ENCODE assay signal across 8 mouse cellular contexts in genomic region chr1:187031796-187032195, GRCm38 (mm10).
DNase-seq lines count a peak whose midpoint lies in the region; ATAC-seq and TF ChIP-seq lines count a peak whose summit lies in the region.

No protein-coding gene starts in this region.

- H3K36me3 ChIP-seq in hindbrain, embryonic 11.5 days (ENCODE audit: control insufficient read depth, insufficient read depth, low read length) = no peaks in the 10 kb centered on the region
- H3K36me3 ChIP-seq in hindbrain, embryonic 16.5 days (ENCODE audit: control insufficient read depth, insufficient read depth, low read length) = no peaks in the 10 kb centered on the region
- H3K36me3 ChIP-seq in E14TG2a.4 (ENCODE audit: insufficient read depth, low read length) = no peaks in the 10 kb centered on the region
- no peaks in the 10 kb centered on the region for H3K36me3 ChIP-seq in forebrain, embryonic 14.5 days (ENCODE audit: control insufficient read depth, insufficient read depth, low read length)

- H3K27ac ChIP-seq in hindbrain, embryonic 11.5 days (ENCODE audit: low read depth, low read length) = no peak overlapping the region
- H3K27ac ChIP-seq in hindbrain, embryonic 16.5 days (ENCODE audit: low read depth, low read length) = no peak overlapping the region
- no peak overlapping the region for H3K27ac ChIP-seq in forebrain, embryonic 14.5 days (ENCODE audit: low read depth, low read length)

- H3K4me3 ChIP-seq in hindbrain, embryonic 11.5 days (ENCODE audit: low read depth, low read length) = no peak overlapping the region
- no peak overlapping the region for H3K4me3 ChIP-seq in hindbrain, embryonic 16.5 days (ENCODE audit: low read length)
- no peak overlapping the region for H3K4me3 ChIP-seq in E14TG2a.4 (replicated peaks; ENCODE audit: low read length)
- no peak overlapping the region for H3K4me3 ChIP-seq in forebrain, embryonic 14.5 days (ENCODE audit: low read depth, low read length)

- TF ChIP-seq CTCF in E14TG2a.4 (conservative IDR thresholded peaks at IDR 0.05; ENCODE audit: low read length) = peak; percentile 86

- no peak overlapping the region for H3K9ac ChIP-seq in hindbrain, embryonic 11.5 days (ENCODE audit: low read depth, low read length)
- no peak overlapping the region for H3K9ac ChIP-seq in hindbrain, embryonic 16.5 days (ENCODE audit: low read depth, low read length)
- no peak overlapping the region for H3K9ac ChIP-seq in forebrain, embryonic 14.5 days (ENCODE audit: low read length)

- no peak for ATAC-seq in hindbrain, embryonic 11.5 days (ENCODE audit: low FRiP score)
- ATAC-seq in hindbrain, embryonic 16.5 days = no peak
- ATAC-seq in forebrain, embryonic 14.5 days = no peak
- ATAC-seq in megakaryocyte, adult 5-6 weeks (ENCODE audit: poor library complexity, severe bottlenecking) = peak; percentile 82
- ATAC-seq in erythroid progenitor cell, adult 5-6 weeks (replicated peaks; ENCODE audit: low FRiP score, poor library complexity, severe bottlenecking) = no peak

- H3K27me3 ChIP-seq in hindbrain, embryonic 11.5 days (ENCODE audit: control insufficient read depth, insufficient read depth, low read length) = no peaks in the 10 kb centered on the region
- H3K27me3 ChIP-seq in hindbrain, embryonic 16.5 days (replicated peaks; ENCODE audit: control insufficient read depth, insufficient read depth, low read length) = no peaks in the 10 kb centered on the region; the same call in 1 of the 2 replicates
- H3K27me3 ChIP-seq in E14TG2a.4 (ENCODE audit: insufficient read depth, low read length) = peaks cover 5% of the 10 kb centered on the region; the same call in 1 of the 2 replicates
- H3K27me3 ChIP-seq in forebrain, embryonic 14.5 days (replicated peaks; ENCODE audit: control insufficient read depth, insufficient read depth, low read length) = no peaks in the 10 kb centered on the region

- no peaks in the 10 kb centered on the region for H3K9me3 ChIP-seq in hindbrain, embryonic 11.5 days (ENCODE audit: control insufficient read depth, low read length)
- no peaks in the 10 kb centered on the region for H3K9me3 ChIP-seq in hindbrain, embryonic 16.5 days (ENCODE audit: control insufficient read depth, low read length)
- H3K9me3 ChIP-seq in E14TG2a.4 (ENCODE audit: low read length) = no peaks in the 10 kb centered on the region
- no peaks in the 10 kb centered on the region for H3K9me3 ChIP-seq in forebrain, embryonic 14.5 days (replicated peaks; ENCODE audit: control insufficient read depth, low read length)

- peak; percentile 59 for DNase-seq in hindbrain, embryonic 11.5 days (ENCODE audit: low spot score)
- DNase-seq in adrenal gland, postnatal 14 days = peak; percentile 43
- peak; percentile 73 for DNase-seq in forebrain, embryonic 14.5 days (ENCODE audit: low spot score)
- peak; percentile 47 for DNase-seq in layer of hippocampus, adult 11-12 months (ENCODE audit: low spot score)

- no peak overlapping the region for H3K4me2 ChIP-seq in hindbrain, embryonic 11.5 days (replicated peaks; ENCODE audit: low read depth, low read length)
- H3K4me2 ChIP-seq in hindbrain, embryonic 16.5 days (ENCODE audit: low read length) = no peak overlapping the region
- no peak overlapping the region for H3K4me2 ChIP-seq in forebrain, embryonic 14.5 days (ENCODE audit: low read length)

- 51% methylated on average over 6 of the region's 6 CpGs for WGBS in hindbrain, embryonic 11.5 days
- WGBS in hindbrain, embryonic 16.5 days = 39% methylated on average over 6 of the region's 6 CpGs
- 48% methylated on average over 6 of the region's 6 CpGs for WGBS in forebrain, embryonic 14.5 days

- no peaks in the 10 kb centered on the region for H3K4me1 ChIP-seq in hindbrain, embryonic 11.5 days (replicated peaks; ENCODE audit: control insufficient read depth, insufficient read depth, low read length)
- no peaks in the 10 kb centered on the region for H3K4me1 ChIP-seq in hindbrain, embryonic 16.5 days (ENCODE audit: control insufficient read depth, insufficient read depth, low read depth, low read length)
- no peaks in the 10 kb centered on the region for H3K4me1 ChIP-seq in E14TG2a.4 (replicated peaks; ENCODE audit: low read depth, low read length)
- no peaks in the 10 kb centered on the region for H3K4me1 ChIP-seq in forebrain, embryonic 14.5 days (ENCODE audit: control insufficient read depth, insufficient read depth, low read length)
